Mouse (Mus musculus) regulatory T cell (primary cell): ENCODE measurements around the gene Mier1.
"Not testable (repeated sequence)": the region's sequence is repeated elsewhere in the genome, so short reads cannot be mapped to it uniquely, and the experiment has no call there.

Source experiments
- in situ Hi-C: fragments of 300-600 bp; cut with MboI, MseI; formaldehyde crosslinking; loops from one replicate; pipeline ENCODE4 v1.15.1; 2025; ENCODE audit warnings: high pct_unique_total_duplicates

The Mier1 gene

GRCm38 (mm10) chr4:103158781-103159180, 44.6 kb downstream of the Mier1 start:
- in situ Hi-C loops, result no loop called here

GRCm38 (mm10) chr4:103166198-103166597, 52.0 kb downstream of the Mier1 start:
- in situ Hi-C loops, result not testable (repeated sequence)

GRCm38 (mm10) chr4:103171256-103171655, 57.1 kb downstream of the Mier1 start:
- in situ Hi-C loops, result no loop called here

GRCm38 (mm10) chr4:103173507-103173906, 59.3 kb downstream of the Mier1 start:
- in situ Hi-C loops, result no loop called here

GRCm38 (mm10) chr4:103174001-103174400, 59.8 kb downstream of the Mier1 start:
- in situ Hi-C loops, result no loop called here

GRCm38 (mm10) chr4:103177681-103178080, 63.5 kb downstream of the Mier1 start:
- in situ Hi-C loops, result no loop called here

- in situ Hi-C loops, result no loop called here
These were observed 64.6 kb downstream of the Mier1 start for GRCm38 (mm10) chr4:103178635-103179318.

- in situ Hi-C loops, result no loop called here
These were observed 65.4 kb downstream of the Mier1 start for GRCm38 (mm10) chr4:103179581-103179980.

GRCm38 (mm10) chr4:103180300-103180888, 66.2 kb downstream of the Mier1 start:
- in situ Hi-C loops, result no loop called here

- in situ Hi-C loops, result no loop called here
These were observed 74.8 kb downstream of the Mier1 start for GRCm38 (mm10) chr4:103188786-103189640.

- in situ Hi-C loops, result no loop called here
These were observed 78.2 kb downstream of the Mier1 start for GRCm38 (mm10) chr4:103192421-103192820.

GRCm38 (mm10) chr4:103197401-103197800, 83.2 kb downstream of the Mier1 start:
- in situ Hi-C loops, result no loop called here

GRCm38 (mm10) chr4:103199086-103199485, 84.9 kb downstream of the Mier1 start:
- in situ Hi-C loops, result no loop called here

GRCm38 (mm10) chr4:103200046-103200445, 85.9 kb downstream of the Mier1 start:
- in situ Hi-C loops, result no loop called here

- in situ Hi-C loops, result no loop called here
These were observed 89.5 kb downstream of the Mier1 start for GRCm38 (mm10) chr4:103203646-103204045.

- in situ Hi-C loops, result no loop called here
These were observed 94.4 kb downstream of the Mier1 start for GRCm38 (mm10) chr4:103208553-103208952.

- in situ Hi-C loops, result no loop called here
These were observed 99.8 kb downstream of the Mier1 start for GRCm38 (mm10) chr4:103213859-103214497.

- in situ Hi-C loops, result no loop called here
These were observed 100.3 kb downstream of the Mier1 start for GRCm38 (mm10) chr4:103214498-103214924.
